Mouse (Mus musculus) brain, embryonic 14.5 days (tissue): Measurements from ENCODE around the gene Ano5.

Experiments
- CTCF ChIP-seq: fragments of 200-500 bp; IDR thresholded peaks from 2 replicates; pipeline ENCODE4 v1.5.1; 2012; ENCODE audit warnings: inconsistent platforms, mild to moderate bottlenecking, moderate library complexity, borderline replicate concordance; ENCODE audit not compliant: insufficient read depth, insufficient read length; ENCODE audit errors: extremely low read depth
- POLR2A ChIP-seq: fragments of 200-500 bp; IDR thresholded peaks from 2 replicates; pipeline ENCODE4 v1.6.1; 2012; ENCODE audit warnings: mild to moderate bottlenecking, inconsistent platforms, borderline replicate concordance; ENCODE audit not compliant: poor library complexity, insufficient read depth, insufficient read length, severe bottlenecking; ENCODE audit errors: extremely low read depth

GRCm38 (mm10) chr7:51619977-51620376 is 109.1 kb downstream of the Ano5 start:
- TF ChIP-seq CTCF (no peak), POLR2A (no peak)
